Mouse (Mus musculus) limb, embryonic 11.5 days (tissue): ENCODE results near the gene Slc35b4. TPM values are rescaled to one million over a fixed set of nuclear protein-coding genes. Genes with fewer than 3 reads are reported as not detected.

Source experiments
- ATAC-seq: fragments of 200-750 bp; cut with Nextera tagmentation; 2 replicates; pipeline ENCODE4 v1.8.0; 2017; ENCODE audit warnings: low read depth; ENCODE audit not compliant: insufficient number of reproducible peaks, low FRiP score, low TSS enrichment
- DNase-seq: peaks from one replicate; pipeline ENCODE4 v3.0.0-alpha.2; 2015; ENCODE audit warnings: low spot score
- H3K27ac ChIP-seq: fragments of 300-500 bp; sonication (generic); replicated peaks from 2 replicates; pipeline ENCODE4 v1.5.1; 2014; ENCODE audit warnings: low read depth, mild to moderate bottlenecking, low read length
- H3K27me3 ChIP-seq: fragments of 300-500 bp; sonication (generic); 2 replicates; pipeline ENCODE4 v1.6.1; 2014; ENCODE audit warnings: mild to moderate bottlenecking, low read length, mixed read lengths; ENCODE audit not compliant: control insufficient read depth, insufficient read depth
- H3K36me3 ChIP-seq: fragments of 300-500 bp; sonication (generic); 2 replicates; pipeline ENCODE4 v1.6.1; 2014; ENCODE audit warnings: mild to moderate bottlenecking, low read length, moderate library complexity, mixed read lengths; ENCODE audit not compliant: control insufficient read depth, insufficient read depth
- H3K4me1 ChIP-seq: fragments of 300-500 bp; sonication (generic); 2 replicates; pipeline ENCODE4 v1.6.1; 2014; ENCODE audit warnings: low read length, mixed read lengths; ENCODE audit not compliant: control insufficient read depth, insufficient read depth
- H3K4me2 ChIP-seq: fragments of 300-500 bp; sonication (generic); 2 replicates; pipeline ENCODE4 v1.6.1; 2014; ENCODE audit warnings: low read depth, mild to moderate bottlenecking, moderate library complexity; ENCODE audit not compliant: severe bottlenecking
- H3K4me3 ChIP-seq: fragments of 300-500 bp; sonication (generic); 2 replicates; pipeline ENCODE4 v1.5.1; 2014; ENCODE audit warnings: low read depth, low read length
- H3K9ac ChIP-seq: fragments of 300-500 bp; sonication (generic); 2 replicates; pipeline ENCODE4 v1.6.1; 2014; ENCODE audit warnings: mild to moderate bottlenecking, low read length
- H3K9me3 ChIP-seq: fragments of 300-500 bp; sonication (generic); 2 replicates; pipeline ENCODE4 v1.6.1; 2016; ENCODE audit warnings: low read length; ENCODE audit not compliant: control insufficient read depth
- WGBS: fragments of 180-500 bp; shearing (Covaris S2); extraction: QIAGEN DNeasy Blood & Tissue Kit; methylation state at CpG from one replicate; pipeline ENCODE4 v1.1.7; 2014; 5-methylcytosine and 5-hydroxymethylcytosine counted together
- polyA plus RNA-seq: library from polyadenylated mRNA; unstranded; fragments of >200 nt; fragmentation: Nextera tagmentation; extraction: Ambion mirVana; gene quantifications from 2 replicates; pipeline ENCODE4 v1.2.1, GENCODE M21; 2014

Gene Slc35b4
- polyA plus RNA-seq, 1 experiment from 2014 or later: 47.3 TPM

DNA sequence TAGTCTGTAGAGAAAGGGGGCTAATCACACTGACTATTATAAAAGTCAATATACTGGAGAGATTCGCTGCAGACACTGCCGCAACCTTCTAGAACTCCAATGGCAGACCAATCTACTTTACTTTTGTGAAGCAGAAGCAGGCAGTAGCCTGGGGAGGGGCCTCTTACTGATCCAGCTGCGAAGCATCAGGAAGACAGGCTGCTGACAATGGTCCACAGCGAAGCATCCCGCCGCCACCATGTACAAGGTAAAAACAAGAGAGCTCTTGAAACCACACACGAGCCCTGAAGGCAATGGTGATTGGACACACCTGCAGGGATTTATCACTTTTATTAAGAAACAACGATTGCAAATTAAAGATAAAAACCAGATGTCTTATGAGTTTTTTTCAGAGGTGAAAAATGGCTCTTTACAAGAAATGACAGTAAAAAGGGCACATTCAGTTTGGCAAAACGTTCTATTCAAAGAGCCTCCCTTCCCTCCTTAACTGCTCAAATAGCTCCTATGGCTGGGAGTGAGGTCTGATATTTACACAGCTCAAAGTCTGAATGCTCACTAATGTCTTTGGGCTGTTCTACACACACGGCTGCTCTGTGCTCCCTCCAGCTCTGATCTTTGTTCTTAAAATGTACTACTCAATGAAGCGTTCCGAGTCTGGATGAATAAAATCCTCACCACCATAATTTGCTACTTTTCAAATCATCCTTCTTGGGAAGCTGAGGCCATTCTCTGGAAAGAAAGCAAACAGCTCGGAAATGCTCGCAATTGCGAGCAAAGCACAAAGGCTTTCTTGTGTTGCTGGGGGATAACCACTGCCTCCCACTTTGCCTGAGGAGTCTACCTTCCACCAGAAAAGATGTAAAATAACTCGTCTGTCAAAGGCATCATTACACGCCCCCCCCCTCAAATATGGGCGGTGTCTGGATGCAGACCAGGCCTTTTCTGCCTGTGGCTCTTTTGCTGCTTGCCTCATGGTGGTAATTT is 23.6 kb downstream of the Slc35b4 start:
- WGBS: 69% methylated on average over 18 of the region's 18 CpGs
- Histone ChIP-seq H3K9ac (no peak overlapping the region), H3K4me1 (peaks cover 10% of the 10 kb centered on the region), H3K4me2 (no peak overlapping the region), H3K9me3 (no peaks in the 10 kb centered on the region), H3K4me3 (no peak overlapping the region), H3K27me3 (no peaks in the 10 kb centered on the region), H3K36me3 (no peaks in the 10 kb centered on the region; the same call in 1 of the 2 replicates), H3K27ac (no peak overlapping the region)
- no peak for ATAC-seq
- no peak for DNase-seq

DNA sequence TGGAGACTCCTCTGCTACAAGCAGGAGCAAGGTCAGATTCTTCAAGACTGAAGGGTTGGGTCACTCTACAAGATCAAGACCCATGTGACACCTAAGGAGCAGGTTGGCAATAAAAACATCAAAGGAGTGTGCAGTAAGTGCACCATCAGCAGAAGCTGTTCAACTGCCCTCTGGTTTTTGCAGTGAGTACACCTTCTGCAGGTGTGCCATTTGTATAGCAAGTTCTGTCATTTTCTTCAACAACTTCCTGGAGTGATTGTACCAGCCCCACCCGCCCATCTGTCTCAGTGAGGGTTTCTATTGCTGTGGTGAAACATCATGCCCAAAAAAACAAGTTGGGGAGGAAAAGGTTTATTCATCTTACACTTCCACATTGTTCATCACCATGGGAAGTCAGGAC is 27.1 kb downstream of the Slc35b4 start:
- Histone ChIP-seq H3K4me2 (no peak overlapping the region), H3K27ac (no peak overlapping the region), H3K4me1 (peaks cover 6% of the 10 kb centered on the region), H3K9me3 (no peaks in the 10 kb centered on the region), H3K36me3 (no peaks in the 10 kb centered on the region), H3K9ac (no peak overlapping the region), H3K4me3 (no peak overlapping the region), H3K27me3 (no peaks in the 10 kb centered on the region)
- no peak for DNase-seq
- ATAC-seq: no peak
- WGBS: 79% methylated on average over 1 of the region's 1 CpGs

DNA sequence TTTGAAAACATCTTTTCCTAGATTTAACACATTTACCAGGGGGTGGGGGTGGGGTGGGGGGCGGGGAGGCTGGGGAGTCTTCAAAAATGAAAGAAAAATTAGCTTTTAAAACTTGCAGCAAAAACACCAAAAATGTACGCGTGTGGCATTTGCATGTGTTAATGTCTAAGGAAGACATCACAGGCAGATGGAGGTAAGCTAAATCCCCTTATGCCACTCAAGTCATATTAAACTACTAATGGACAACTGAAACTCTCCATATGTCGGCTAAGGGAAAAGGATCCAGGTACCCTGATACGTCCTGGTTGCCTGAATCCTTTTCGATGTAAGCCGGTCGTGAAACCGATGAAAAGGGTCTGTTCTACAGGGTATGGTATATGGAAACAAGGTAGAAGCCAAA is 27.8 kb downstream of the Slc35b4 start:
- DNase-seq (no peak), ATAC-seq (no peak)
- Histone ChIP-seq H3K27ac (no peak overlapping the region), H3K9ac (no peak overlapping the region), H3K4me2 (no peak overlapping the region), H3K36me3 (no peaks in the 10 kb centered on the region), H3K9me3 (no peaks in the 10 kb centered on the region), H3K27me3 (no peaks in the 10 kb centered on the region), H3K4me3 (no peak overlapping the region), H3K4me1 (peaks cover 6% of the 10 kb centered on the region)
- 86% methylated on average over 9 of the region's 9 CpGs for WGBS

DNA sequence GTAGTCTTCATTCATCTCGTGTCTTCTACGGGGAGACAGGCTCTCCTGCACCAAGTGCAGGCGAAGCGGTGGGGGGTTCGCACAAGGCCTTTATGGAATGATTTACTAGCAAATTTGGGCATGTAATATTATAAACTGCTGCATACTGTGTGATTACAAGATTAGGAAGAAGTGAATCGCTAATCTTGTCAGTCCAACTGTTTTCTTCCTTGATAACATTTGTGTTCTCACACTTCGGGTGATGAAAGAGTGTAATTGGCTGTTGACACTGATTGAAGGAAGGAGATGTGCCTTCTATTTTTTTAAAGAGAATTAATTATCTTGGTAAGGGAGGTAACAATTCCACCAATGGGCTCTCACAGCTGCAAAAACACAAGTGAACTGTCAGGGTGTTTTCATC is 28.3 kb downstream of the Slc35b4 start:
- Histone ChIP-seq H3K4me3 (no peak overlapping the region), H3K4me1 (peaks cover 3% of the 10 kb centered on the region; the same call in 1 of the 2 replicates), H3K36me3 (no peaks in the 10 kb centered on the region), H3K4me2 (no peak overlapping the region), H3K9ac (no peak overlapping the region), H3K9me3 (no peaks in the 10 kb centered on the region), H3K27ac (no peak overlapping the region), H3K27me3 (no peaks in the 10 kb centered on the region)
- ATAC-seq: no peak
- 69% methylated on average over 7 of the region's 7 CpGs for whole genome bisulfite sequencing
- no peak for DNase-seq

DNA sequence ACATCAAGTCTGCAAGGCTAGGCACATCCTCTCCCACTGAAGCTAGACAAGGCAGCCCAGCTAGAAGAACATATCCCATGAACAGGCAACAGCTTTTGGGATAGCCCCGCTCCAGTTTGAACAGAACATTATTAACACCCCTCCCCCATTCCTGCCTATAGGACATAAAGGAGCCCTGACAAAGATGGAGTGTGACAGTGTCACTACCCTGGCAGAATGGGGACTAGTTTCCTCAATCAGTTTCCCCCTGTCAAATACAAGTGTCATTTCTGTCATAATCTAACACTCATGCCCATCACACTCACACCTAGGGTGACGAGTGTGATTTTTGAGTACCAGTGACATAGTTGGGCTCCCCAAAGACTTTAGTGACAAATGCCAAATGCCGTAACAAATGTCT is 28.9 kb downstream of the Slc35b4 start:
- H3K4me3 ChIP-seq: no peak overlapping the region
- no peak overlapping the region for H3K27ac ChIP-seq
- 0 out of 2 replicates have a peak, but pooled peaks cover under 1% of the 10 kb centered on the region for H3K4me1 ChIP-seq
- WGBS: 78% methylated on average over 3 of the region's 3 CpGs
- H3K9me3 ChIP-seq: no peaks in the 10 kb centered on the region
- H3K9ac ChIP-seq: no peak overlapping the region
- DNase-seq (no peak), ATAC-seq (no peak)
- H3K27me3 ChIP-seq: no peaks in the 10 kb centered on the region
- H3K36me3 ChIP-seq: no peaks in the 10 kb centered on the region
- no peak overlapping the region for H3K4me2 ChIP-seq

DNA sequence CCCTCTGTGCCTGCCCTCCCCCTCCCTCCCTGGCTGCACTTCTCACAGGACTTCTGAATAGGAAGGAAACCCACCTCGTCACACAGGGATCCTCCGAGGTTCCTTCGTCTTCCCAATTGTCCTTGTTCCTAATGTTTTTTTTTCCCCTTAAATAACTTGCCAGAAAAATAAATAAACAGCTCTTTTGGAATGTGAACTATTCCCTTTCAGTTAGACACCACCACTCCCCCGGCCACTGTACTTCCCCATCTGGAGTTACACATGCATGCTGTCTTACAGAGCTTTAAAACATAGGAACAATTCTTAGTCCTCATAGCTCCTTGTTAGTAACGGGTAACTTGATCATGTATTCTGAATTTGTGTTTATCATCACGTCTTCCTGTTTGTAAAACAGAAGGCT is 30.9 kb downstream of the Slc35b4 start:
- Histone ChIP-seq H3K4me1 (no peaks in the 10 kb centered on the region), H3K27me3 (no peaks in the 10 kb centered on the region), H3K36me3 (no peaks in the 10 kb centered on the region), H3K4me2 (no peak overlapping the region), H3K9me3 (no peaks in the 10 kb centered on the region), H3K9ac (no peak overlapping the region), H3K4me3 (no peak overlapping the region), H3K27ac (no peak overlapping the region)
- ATAC-seq (no peak), DNase-seq (no peak)
- 86% methylated on average over 6 of the region's 6 CpGs for WGBS

DNA sequence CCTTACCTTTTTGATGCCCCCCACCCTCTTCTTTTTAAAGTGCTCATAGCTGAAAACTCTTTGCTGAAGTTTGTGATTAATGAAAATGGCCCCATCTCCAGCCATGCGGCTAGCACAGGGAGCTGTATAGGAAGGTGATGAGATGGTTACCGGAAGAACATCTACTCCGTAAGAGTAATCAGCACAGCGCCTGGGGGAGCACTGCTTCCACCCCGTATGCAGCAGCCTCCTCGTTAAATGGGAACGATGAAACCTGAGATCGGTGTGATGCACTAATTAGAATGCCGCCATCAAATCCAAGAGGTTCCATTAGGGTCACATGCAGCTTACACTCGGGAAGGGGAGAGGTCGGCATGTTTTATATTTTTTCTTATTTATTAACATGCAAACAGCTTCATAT is 34.0 kb downstream of the Slc35b4 start:
- Histone ChIP-seq H3K27ac (no peak overlapping the region), H3K4me2 (no peak overlapping the region), H3K4me1 (no peaks in the 10 kb centered on the region), H3K4me3 (no peak overlapping the region), H3K9ac (no peak overlapping the region), H3K27me3 (no peaks in the 10 kb centered on the region), H3K9me3 (no peaks in the 10 kb centered on the region), H3K36me3 (no peaks in the 10 kb centered on the region)
- 36% methylated on average over 11 of the region's 11 CpGs for WGBS
- DNase-seq (peak; percentile 47), ATAC-seq (no peak)

DNA sequence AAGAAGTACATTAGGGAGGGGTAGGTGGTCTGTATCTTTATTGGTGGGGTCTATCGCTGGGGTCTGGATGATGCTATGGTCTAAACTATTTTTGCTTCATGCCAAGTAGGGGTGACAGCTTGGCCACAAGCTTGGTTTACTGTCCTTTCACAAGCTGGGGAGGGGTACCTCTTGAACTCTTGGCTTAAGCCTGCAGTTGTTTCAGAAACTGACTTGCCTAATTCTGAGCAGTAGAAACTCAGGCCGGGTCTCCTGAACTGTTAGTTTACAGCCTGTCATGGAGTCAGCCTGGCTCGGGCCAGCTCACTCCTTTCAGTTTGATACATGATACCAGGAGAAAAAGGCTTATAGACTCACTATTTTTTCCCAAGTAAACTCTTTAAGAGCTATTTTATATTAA is 38.5 kb downstream of the Slc35b4 start:
- no peaks in the 10 kb centered on the region for H3K27me3 ChIP-seq
- no peak overlapping the region for H3K9ac ChIP-seq
- H3K4me1 ChIP-seq: no peaks in the 10 kb centered on the region
- H3K4me2 ChIP-seq: no peak overlapping the region
- no peak overlapping the region for H3K4me3 ChIP-seq
- 72% methylated on average over 3 of the region's 3 CpGs for WGBS
- no peaks in the 10 kb centered on the region for H3K9me3 ChIP-seq
- H3K36me3 ChIP-seq: no peaks in the 10 kb centered on the region
- no peak overlapping the region for H3K27ac ChIP-seq
- DNase-seq (no peak), ATAC-seq (no peak)
